Mouse (Mus musculus): ENCODE data around the gene Plekhm1. TPM values are rescaled to one million over a fixed set of nuclear protein-coding genes. Genes with fewer than 3 reads are reported as not detected.
"Not testable (repeated sequence)": the region's sequence is repeated elsewhere in the genome, so short reads cannot be mapped to it uniquely, and the experiment has no call there.

Gene Plekhm1
- total RNA-seq, 2 experiments from 2014 or later, result 13.4 to 13.6 TPM

DNA sequence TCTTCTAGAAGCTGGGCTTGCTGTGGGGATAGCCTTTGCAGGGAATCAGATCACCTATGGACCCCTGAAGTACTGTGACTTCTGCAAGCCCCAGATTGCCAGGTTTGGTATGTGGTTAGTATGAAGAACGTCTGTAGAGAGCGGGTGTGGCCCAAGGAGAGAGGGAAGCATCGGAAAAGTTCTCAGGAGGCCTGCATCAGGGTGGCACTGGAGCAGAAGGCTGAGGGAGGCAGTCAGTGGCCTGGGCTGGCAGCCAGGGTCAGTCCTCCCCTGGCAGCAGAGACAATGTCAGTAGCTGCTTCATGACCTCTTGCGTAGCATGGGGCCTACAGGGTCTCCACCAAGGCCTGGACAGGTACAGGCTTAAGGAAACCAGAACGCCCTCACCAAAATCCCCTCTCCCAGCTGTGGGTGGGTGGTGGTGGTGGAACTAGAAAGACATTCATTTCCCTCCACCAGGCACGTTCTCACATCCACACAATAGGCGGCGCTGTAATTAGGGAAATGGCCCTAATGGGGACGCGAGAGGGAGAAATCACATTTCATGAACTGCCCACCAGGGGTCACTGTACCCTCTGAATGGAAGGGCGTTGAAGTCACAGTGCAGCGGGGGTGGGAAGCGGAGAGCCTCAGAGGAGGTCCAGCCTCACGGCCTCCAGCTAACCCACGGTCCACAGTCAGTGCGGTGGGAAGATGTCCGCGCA lies 80.1 kb downstream of the Plekhm1 start:
- intact Hi-C loops (cut with DNase I), result loop anchor here (5.0 kb wide), 1 partner anchor 225 kb away; no protein-coding TSS in a partner anchor
- DNase-seq (ENCODE audit: extremely low spot score in 1 of 2, low spot score in 2 of 2), result peak; percentile 60 to 91

DNA sequence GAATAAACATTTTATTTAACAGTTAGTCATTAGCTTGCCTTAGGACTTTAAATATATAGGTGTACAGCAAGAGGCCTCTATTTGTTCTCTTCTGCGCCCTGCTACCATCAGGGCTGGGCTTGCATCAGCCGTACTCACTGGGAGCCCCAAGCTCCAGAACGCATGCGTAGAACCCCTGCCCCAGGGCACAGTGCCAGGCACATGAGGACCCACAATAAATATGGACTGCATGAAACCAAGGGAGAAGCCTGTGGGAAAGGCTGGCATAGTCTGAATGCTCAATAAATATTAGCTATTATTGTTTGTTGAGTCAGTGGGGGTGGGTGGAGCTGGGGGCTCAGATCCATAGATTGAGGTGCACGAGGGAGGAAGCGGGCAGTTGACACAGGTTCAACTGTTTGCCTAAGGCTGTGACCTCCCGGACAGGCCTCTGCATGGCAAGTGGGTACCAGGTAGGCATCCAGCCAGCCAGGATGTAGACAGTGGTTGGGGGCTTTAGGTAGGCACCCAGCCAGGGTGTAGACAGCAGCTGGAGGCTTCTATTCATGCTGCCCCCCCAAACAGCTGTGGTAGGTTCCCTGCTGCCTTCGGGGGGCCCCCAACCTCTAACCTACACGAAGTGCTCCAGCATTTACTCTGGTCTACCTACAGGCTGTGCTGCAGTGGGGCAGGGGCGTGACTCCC lies 80.8 kb downstream of the Plekhm1 start:
- DNase-seq (ENCODE audit: extremely low spot score in 1 of 2, low spot score in 2 of 2), result no peak
- intact Hi-C loops (cut with DNase I), result loop anchor here (5.0 kb wide), 1 partner anchor 226 kb away; no protein-coding TSS in a partner anchor

DNA sequence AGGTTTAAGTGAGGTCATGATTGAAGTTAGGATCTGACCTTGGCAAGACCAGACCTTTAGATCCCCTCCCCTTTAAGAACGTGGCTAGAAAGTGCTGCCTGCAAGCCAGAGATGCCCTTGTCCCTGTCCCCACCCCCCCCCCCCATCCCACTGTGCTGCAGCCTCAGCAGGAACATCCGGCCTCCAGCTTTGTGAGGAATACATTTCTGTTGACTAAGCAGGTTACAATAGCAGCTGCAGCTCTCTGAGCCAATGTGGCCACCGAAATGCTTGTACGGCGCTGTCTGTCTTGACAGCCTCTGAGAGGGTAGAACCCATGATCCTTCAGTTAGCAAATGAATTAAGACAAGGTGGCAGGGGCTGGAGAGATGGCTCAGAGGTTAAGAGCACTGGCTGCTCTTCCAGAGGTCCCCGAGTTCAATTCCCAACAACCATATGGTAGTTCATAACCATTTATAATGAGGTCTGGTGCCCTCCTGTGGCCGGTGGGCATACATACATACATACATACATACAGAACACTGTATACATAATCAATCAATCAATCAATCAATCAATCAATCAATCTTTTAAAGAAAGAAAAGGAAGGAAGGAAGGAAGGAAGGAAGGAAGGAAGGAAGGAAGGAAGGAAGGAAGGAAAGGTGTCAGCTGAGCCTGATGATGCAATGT lies 81.7 kb downstream of the Plekhm1 start:
- intact Hi-C loops (cut with DNase I), result loop anchor here (5.0 kb wide), 1 partner anchor 227 kb away; no protein-coding TSS in a partner anchor
- no peak for DNase-seq (ENCODE audit: extremely low spot score in 1 of 2, low spot score in 2 of 2)

DNA sequence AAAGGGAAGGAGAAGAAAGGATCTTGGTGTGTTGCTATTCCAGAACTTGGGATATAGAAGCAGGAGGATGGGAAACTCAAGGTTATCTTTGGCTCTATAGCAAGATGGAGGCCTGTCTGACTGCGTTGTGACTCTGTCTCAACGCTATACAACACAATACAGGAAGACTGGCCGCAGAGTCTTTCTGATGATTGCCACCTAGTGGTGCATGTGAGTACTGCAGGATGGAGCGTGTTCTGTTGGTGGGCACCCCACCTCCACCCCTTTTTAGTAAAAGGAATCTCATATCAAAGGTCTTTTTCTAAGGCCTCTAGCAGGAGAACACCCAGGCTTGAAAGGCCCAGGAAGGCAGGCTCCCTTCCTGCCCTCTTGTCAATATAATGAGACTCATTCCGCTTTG lies 85.5 kb downstream of the Plekhm1 start:
- peak; percentile 81 to 82 for DNase-seq (ENCODE audit: extremely low spot score in 1 of 2, low spot score in 2 of 2)
- intact Hi-C loops (cut with DNase I), result loop anchor here (2.0 to 5.0 kb wide), 2 partner anchors 95 to 224 kb away; no protein-coding TSS in a partner anchor

DNA sequence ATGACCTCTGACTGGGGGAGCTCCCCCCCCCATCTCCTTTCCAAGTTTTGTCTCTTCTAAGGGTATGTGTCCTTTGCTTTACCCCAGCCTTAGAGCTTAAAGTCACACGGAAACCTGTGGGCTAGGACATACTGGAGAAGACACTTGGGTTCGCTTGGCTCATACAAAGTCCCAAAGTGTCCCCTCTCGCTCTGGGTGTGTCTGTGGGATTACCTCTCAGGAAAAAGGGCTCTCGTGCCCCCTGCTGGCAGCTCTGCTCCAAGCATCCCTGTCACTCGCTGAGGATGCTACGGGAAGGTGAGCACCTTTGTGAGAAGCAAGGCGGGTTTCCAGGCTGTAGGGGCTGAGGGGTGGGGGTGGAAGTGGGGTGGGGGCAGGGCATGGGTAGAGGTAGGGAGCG lies 87.3 kb downstream of the Plekhm1 start:
- intact Hi-C loops (cut with DNase I), result loop anchor here (2.0 to 5.0 kb wide), 2 partner anchors 93 to 154 kb away; partner anchors contain the start of gene Fmnl1
- DNase-seq (ENCODE audit: extremely low spot score in 1 of 2, low spot score in 2 of 2), result peak in 1 of 2 experiments; percentile 80

DNA sequence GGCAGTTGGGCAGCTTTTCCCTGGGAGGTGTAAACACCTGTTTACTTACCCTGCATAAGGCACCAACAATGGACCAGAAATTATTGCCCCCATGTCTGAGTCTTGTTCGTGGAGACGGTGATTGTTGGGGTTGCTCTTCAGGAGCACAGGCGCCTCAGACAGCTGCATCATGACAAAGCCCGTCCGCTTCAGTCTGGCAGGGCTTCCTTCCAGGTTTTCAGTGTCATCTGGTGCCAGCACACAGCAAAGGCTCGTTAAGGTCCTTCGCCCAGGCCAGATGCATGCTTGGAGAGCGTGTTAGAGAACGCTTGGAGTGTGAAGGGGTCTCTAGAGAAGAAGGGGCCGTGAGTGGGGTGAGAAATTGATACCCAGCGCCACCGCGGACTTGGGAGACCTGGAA lies 87.8 kb downstream of the Plekhm1 start:
- intact Hi-C loops (cut with DNase I), result loop anchor here (2.0 to 5.0 kb wide), 3 partner anchors 57 to 154 kb away; partner anchors contain the start of genes Fmnl1 and Map3k14
- no peak for DNase-seq (ENCODE audit: extremely low spot score in 1 of 2, low spot score in 2 of 2)

DNA sequence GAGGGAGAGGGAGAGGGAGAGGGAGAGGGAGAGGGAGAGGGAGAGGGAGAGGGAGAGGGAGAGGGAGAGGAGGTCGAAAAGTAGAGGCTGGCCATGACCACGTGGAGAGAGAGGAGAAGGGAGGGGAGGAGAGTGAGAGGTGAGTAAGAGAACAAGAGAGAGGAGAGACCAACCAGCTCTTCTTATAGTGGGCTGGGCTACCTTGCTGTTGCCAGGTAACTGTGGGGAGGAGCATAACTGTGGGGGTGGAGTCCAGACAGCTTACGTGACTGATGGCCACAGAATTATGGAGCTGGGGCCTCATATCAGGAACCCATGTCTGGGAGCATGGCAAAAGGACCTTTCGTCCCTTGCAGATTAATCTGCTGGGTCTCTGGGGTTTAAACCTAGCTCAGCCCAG lies 89.7 kb downstream of the Plekhm1 start:
- not testable (repeated sequence) for DNase-seq (ENCODE audit: extremely low spot score in 1 of 2, low spot score in 2 of 2)
- intact Hi-C loops (cut with DNase I), result loop anchor here (5.0 kb wide), 1 partner anchor 56 kb away; the partner anchor contains the start of gene Map3k14

DNA sequence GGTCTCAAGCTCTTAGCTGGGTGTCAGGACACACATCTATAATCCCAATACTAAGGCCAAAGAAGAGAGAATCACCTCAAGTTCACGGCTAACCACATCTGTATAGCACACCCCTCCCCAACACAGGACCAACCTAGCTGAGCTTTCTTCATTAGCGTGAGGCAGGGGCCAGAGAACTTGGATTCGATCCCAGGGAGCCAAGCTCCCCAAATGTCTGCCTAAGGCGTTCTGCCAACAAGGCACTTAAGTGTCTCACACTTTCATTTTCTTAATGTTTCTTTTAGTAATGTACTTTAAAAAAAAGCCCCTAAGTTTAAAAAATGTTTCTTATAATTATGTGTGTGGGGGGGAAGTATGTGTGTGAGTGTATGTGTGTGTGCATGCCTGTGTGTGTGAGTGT lies 91.8 kb downstream of the Plekhm1 start:
- intact Hi-C loops (cut with DNase I), result loop anchor here (5.0 kb wide), 1 partner anchor 53 kb away; the partner anchor contains the start of gene Map3k14
- DNase-seq (ENCODE audit: extremely low spot score in 1 of 2, low spot score in 2 of 2), result no peak

DNA sequence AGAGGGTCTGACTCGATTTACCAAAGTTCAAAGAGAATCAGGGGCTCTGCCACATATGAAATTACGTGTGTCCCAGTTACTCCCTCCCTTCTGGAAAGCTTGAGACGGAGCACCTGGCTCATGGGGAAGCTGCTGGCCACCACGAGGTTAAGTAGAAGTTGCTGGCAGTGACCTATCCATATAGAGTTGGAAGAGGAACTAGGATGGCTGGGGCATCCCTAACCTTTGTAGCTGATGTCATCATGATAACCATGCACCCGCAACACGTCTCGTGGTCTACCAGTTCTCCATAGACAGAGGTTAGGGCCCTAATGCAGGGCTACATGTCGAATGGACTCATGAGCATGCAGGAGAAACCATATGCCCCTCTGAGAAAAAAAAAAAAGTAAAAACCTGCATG lies 92.3 kb downstream of the Plekhm1 start:
- intact Hi-C loops (cut with DNase I), result loop anchor here (5.0 kb wide), 1 partner anchor 53 kb away; the partner anchor contains the start of gene Map3k14
- no peak for DNase-seq (ENCODE audit: extremely low spot score in 1 of 2, low spot score in 2 of 2)

DNA sequence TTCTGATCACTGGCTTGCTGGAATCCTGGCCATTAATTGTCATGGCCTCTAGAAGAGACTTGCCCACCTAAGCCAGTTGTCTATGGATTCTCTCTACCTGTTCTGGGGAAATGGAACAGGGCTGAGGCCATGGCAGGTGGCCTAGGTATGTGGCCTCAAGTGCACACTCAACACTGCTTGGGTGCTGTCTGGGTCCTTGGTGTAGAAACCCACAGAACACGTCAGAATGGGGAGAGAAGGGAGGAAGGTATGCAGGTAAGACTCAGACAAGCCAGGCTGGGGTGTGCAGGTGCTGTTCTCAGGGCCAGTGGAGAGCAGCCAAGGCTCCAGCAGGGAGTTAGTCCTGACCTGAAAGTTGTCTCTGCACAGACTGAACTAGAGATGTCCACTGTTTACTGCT lies 94.4 kb downstream of the Plekhm1 start:
- intact Hi-C loops (cut with DNase I), result no loop called here
- no peak for DNase-seq (ENCODE audit: extremely low spot score in 1 of 2, low spot score in 2 of 2)

DNA sequence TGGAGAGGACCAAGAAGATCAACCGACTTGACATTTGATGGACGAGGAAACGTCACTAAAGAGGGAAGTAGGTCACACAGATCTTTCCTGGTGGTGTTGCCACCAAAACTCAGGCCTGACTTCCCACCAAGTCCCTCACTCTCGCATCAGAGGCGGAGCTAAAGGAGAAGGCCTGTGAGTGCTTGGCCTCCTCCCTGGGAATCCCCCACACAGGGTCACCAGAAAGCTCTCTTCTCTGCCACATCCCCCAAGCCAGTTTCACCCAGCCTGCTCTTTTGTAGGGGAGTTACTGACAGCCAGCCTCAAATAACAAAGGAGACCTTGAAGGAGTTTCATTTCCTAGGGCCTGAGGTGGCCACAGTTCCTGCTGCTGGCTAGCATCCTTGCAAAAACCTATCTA lies 97.1 kb downstream of the Plekhm1 start:
- DNase-seq (ENCODE audit: extremely low spot score in 1 of 2, low spot score in 2 of 2), result no peak
- intact Hi-C loops (cut with DNase I), result no loop called here

DNA sequence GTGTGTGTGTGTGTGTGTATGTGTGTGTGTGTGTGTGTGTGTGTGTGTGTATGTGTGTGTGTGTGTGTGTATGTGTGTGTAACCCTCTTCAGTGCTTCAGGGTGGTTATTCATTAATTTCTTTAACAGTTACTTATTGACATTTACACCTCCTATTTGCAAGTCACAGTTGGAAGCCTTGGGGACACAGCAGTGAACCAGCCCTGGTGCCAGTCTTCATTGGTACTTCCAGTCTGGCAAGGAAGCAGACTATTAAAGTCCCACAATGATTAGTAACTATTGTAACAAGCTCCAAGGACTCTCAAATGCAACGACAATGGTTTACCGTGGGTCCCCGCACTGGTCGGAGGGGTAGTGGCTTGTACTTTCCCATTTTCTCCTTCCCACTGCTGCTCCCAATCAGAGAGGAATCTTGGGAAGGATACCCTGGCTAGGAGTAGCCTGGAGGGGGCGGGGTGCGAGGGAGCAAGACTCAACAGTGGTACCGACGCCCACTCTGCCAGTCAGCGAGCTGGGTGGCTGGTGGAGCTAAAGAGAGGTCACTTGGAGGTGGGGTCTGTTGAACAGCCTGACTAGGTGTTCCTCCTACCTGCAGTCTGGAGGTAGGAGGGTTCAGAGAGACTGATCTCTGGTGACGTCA lies 97.6 kb downstream of the Plekhm1 start:
- DNase-seq (ENCODE audit: extremely low spot score in 1 of 2, low spot score in 2 of 2), result no peak
- intact Hi-C loops (cut with DNase I), result no loop called here

Other genes with a start within 250 kb of the Plekhm1 start
- 10 to 100 TPM; 79.5 to 80.7 TPM for gene Fmnl1, start 241.6 kb downstream of the Plekhm1 start, total RNA-seq (2021)
- gene 1700023F06Rik, start 204.1 kb downstream of the Plekhm1 start, total RNA-seq (2021), result 1 to 10 TPM; 1.3 to 1.7 TPM
- 1 to 10 TPM; 1.6 to 2.0 TPM for gene Spata32, start 194.3 kb downstream of the Plekhm1 start, total RNA-seq (2021)
- gene Map3k14, start 145.2 kb downstream of the Plekhm1 start, total RNA-seq (2021), result 1 to 10 TPM; 2.9 to 3.5 TPM
- gene Arhgap27, start 49.0 kb downstream of the Plekhm1 start, total RNA-seq (2021), result 1 to 10 TPM; 7.6 to 8.6 TPM
- not detected for gene Lrrc37a, start 91.9 kb upstream of the Plekhm1 start, total RNA-seq (2021)
- gene Gm884, start 208.5 kb upstream of the Plekhm1 start, total RNA-seq (2021), result under 1 TPM; 0.02 to 0.04 TPM
- gene Lyzl6, start 226.2 kb upstream of the Plekhm1 start, total RNA-seq (2021), result not detected
- gene Rprml, start 236.9 kb upstream of the Plekhm1 start, total RNA-seq (2021), result 100 to 1,000 TPM; 111 to 117 TPM

All from left cerebral cortex, postnatal 10 days (tissue).